Mouse (Mus musculus) thymus, adult 2 months (tissue): ENCODE measurements around the gene Eva1b.

ENCODE experiments used
- CTCF ChIP-seq: fragments of 200-500 bp; IDR thresholded peaks from 2 replicates; pipeline ENCODE4 v1.5.1; 2012; ENCODE audit warnings: mild to moderate bottlenecking, control low read depth, low read length, moderate library complexity, borderline replicate concordance; ENCODE audit not compliant: control insufficient read depth, poor library complexity, insufficient read depth; ENCODE audit errors: extremely low read depth
- POLR2A ChIP-seq: fragments of 200-500 bp; IDR thresholded peaks from 2 replicates; pipeline ENCODE4 v1.6.1; 2012; ENCODE audit warnings: mild to moderate bottlenecking, low read length, control low read depth, moderate library complexity; ENCODE audit not compliant: control insufficient read depth, poor library complexity, insufficient read depth; ENCODE audit errors: extremely low read depth

- TF ChIP-seq CTCF (0 out of 2 replicates have a peak, but pooled peaks have one; percentile 11), POLR2A (no peak)
Observed at GRCm38 (mm10) chr4:126163067-126163659, 15.6 kb downstream of the Eva1b start, which contains the start of gene Sh3d21.
